Mouse (Mus musculus) heart, embryonic 12.5 days (tissue): ENCODE measurements around the gene Lrrc8b. TPM values are rescaled to one million over a fixed set of nuclear protein-coding genes. Genes with fewer than 3 reads are reported as not detected.

Experiments
- ATAC-seq: fragments of 200-750 bp; cut with Nextera tagmentation; 2 replicates; pipeline ENCODE4 v1.8.0; 2017; ENCODE audit warnings: moderate TSS enrichment, moderate library complexity; ENCODE audit not compliant: insufficient number of reproducible peaks, low FRiP score
- H3K27ac ChIP-seq: fragments of 300-500 bp; sonication (generic); 2 replicates; pipeline ENCODE4 v1.5.1; 2016; ENCODE audit warnings: mild to moderate bottlenecking, moderate library complexity; ENCODE audit not compliant: poor library complexity, severe bottlenecking
- H3K27me3 ChIP-seq: fragments of 300-500 bp; sonication (generic); replicated peaks from 2 replicates; pipeline ENCODE4 v1.6.1; 2016; ENCODE audit warnings: mild to moderate bottlenecking, moderate library complexity
- H3K36me3 ChIP-seq: fragments of 300-500 bp; sonication (generic); 2 replicates; pipeline ENCODE4 v1.6.1; 2016; ENCODE audit warnings: mild to moderate bottlenecking, moderate library complexity
- H3K4me1 ChIP-seq: fragments of 300-500 bp; sonication (generic); replicated peaks from 2 replicates; pipeline ENCODE4 v1.6.1; 2016; ENCODE audit warnings: mild to moderate bottlenecking
- H3K4me2 ChIP-seq: fragments of 300-500 bp; sonication (generic); 2 replicates; pipeline ENCODE4 v1.6.1; 2016; ENCODE audit warnings: mild to moderate bottlenecking, moderate library complexity
- H3K4me3 ChIP-seq: fragments of 300-500 bp; sonication (generic); 2 replicates; pipeline ENCODE4 v1.5.1; 2016; ENCODE audit warnings: mild to moderate bottlenecking
- H3K9ac ChIP-seq: fragments of 300-500 bp; sonication (generic); 2 replicates; pipeline ENCODE4 v1.6.1; 2016; ENCODE audit warnings: mild to moderate bottlenecking, moderate library complexity
- H3K9me3 ChIP-seq: fragments of 300-500 bp; sonication (generic); replicated peaks from 2 replicates; pipeline ENCODE4 v1.6.1; 2016; ENCODE audit warnings: mild to moderate bottlenecking, moderate library complexity
- WGBS: fragments of 180-500 bp; shearing (Covaris S2); methylation state at CpG from one replicate; pipeline ENCODE4 v1.1.7; 2016; 5-methylcytosine and 5-hydroxymethylcytosine counted together
- polyA plus RNA-seq: library from polyadenylated mRNA; unstranded; fragments of >200 nt; fragmentation: Nextera tagmentation; extraction: Ambion mirVana; gene quantifications from 2 replicates; pipeline ENCODE4 v1.2.1, GENCODE M21; 2016

Gene Lrrc8b
- polyA plus RNA-seq, 1 experiment from 2014 or later, result 6.1 TPM

DNA sequence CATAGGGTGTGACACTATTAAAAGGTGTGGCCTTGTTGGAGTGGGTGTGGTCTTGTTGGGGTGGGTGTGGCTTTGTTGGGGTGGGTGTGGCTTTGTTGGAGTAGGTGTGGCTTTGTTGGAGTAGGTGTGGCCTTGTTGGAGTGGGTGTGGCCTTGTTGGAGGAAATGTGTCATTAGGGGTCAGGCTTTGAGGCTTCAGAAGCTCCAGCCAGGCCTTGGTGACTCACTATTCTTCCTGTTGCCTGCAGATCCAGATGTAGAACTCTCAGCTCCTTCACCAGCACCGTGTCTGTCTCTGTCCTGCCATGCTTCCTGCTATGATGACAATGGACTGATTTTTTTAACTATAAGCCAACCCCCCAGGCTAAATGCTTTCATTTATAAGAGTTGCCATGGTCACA lies 83.8 kb downstream of the Lrrc8b start:
- no peak overlapping the region for H3K4me3 ChIP-seq
- no peaks in the 10 kb centered on the region for H3K36me3 ChIP-seq
- no peak overlapping the region for H3K9ac ChIP-seq
- peaks cover 3% of the 10 kb centered on the region; the same call in 1 of the 2 replicates for H3K9me3 ChIP-seq
- H3K27me3 ChIP-seq, result no peaks in the 10 kb centered on the region
- H3K27ac ChIP-seq, result no peak overlapping the region
- 73% methylated on average over 1 of the region's 1 CpGs for WGBS
- H3K4me2 ChIP-seq, result no peak overlapping the region
- H3K4me1 ChIP-seq, result peaks cover 17% of the 10 kb centered on the region
- ATAC-seq, result no peak

DNA sequence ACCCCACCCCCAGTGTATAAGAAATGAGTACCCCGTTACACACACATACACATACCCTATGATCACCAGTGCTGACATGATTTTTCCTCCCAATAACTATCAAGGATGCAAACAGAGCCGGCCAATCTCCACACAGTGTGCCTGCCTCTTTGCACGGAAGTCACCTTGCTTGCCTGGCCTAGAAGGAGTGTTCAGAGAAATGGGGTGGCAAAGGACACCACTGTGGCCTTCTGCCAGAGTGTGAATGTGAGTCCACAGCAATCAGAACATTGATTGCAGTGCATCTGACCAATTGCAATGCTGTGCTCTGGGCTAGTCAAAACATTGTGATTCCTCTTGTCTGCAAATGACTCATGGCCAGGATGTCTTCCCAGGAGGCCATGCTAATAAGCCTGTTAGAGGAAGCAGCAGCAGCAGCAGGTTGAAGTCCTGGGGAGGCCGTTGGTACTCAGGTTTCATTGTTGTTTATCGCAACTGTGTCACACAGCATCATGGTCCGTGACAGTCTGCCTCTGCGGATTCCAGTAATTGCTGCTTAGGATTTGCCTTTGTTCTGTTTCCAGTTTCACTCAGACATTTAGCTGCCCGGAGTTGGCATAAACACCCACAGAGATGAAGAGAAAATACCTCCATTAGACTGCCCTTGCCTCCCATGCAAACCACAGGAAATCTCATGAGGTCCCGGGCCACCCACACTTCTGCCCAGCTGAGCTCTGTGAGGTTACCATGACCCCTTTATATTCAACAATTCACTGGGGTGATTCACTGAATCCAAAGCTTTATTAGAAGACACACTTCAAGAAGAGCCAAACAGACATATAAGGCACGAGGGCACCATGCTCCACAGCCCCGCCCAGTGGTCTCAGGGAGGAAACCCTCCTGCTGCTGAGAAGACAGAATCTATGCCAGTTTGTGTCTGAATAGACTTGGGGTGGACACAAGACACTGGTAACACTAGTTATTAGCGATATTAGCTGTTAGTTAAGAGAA lies 84.9 kb downstream of the Lrrc8b start:
- Histone ChIP-seq H3K9ac (no peak overlapping the region), H3K4me2 (no peak overlapping the region), H3K36me3 (no peaks in the 10 kb centered on the region), H3K4me3 (no peak overlapping the region), H3K27ac (no peak overlapping the region), H3K27me3 (no peaks in the 10 kb centered on the region), H3K4me1 (peaks cover 15% of the 10 kb centered on the region), H3K9me3 (peaks cover 3% of the 10 kb centered on the region; the same call in 1 of the 2 replicates)
- 51% methylated on average over 12 of the region's 12 CpGs for WGBS
- ATAC-seq, result no peak

DNA sequence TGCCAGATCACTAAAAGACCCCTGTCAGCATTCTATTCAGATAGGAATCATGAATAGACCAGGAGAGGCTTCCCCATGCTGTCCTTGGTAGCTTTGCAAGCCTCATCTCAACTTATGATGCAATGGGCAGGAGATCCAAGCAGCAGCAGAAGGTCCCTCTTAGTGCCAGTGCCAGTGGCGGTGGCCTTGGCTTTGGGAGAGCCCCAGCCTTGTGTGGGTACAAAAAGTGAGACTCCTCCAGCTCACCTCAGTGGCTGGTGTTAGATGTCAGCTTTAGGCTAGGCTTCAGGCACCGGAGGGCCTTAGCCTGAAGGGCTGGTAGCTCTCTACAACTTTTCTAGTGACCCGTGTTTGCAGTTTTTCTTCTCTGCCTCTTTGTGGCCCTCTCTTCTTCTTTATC lies 85.6 kb downstream of the Lrrc8b start:
- H3K27ac ChIP-seq, result no peak overlapping the region
- no peak overlapping the region for H3K4me2 ChIP-seq
- peaks cover 10% of the 10 kb centered on the region for H3K4me1 ChIP-seq
- WGBS, result 77% methylated on average over 3 of the region's 3 CpGs
- H3K9ac ChIP-seq, result no peak overlapping the region
- no peak overlapping the region for H3K4me3 ChIP-seq
- no peak for ATAC-seq
- no peaks in the 10 kb centered on the region for H3K36me3 ChIP-seq
- H3K27me3 ChIP-seq, result no peaks in the 10 kb centered on the region
- peaks cover 3% of the 10 kb centered on the region; the same call in 1 of the 2 replicates for H3K9me3 ChIP-seq

DNA sequence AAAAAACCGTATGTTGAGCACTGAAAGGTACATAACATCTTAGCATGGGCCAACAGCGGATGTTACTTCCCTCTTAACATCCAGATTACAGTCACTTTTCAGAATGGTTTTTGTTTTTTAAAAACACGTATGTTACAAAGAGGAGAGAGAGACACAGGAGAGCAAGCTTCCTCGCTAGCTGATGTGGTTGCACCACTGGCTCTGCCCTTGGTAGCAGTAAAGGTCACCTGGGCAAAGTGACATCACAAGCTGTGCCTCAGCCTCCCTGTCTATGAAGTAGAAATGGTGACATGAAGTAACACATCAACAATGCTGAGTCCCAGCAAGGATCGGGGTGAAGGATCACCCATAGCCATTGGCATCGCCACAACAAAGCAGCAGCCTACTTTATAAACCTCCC lies 93.2 kb downstream of the Lrrc8b start:
- no peak for ATAC-seq
- no peak overlapping the region for H3K27ac ChIP-seq
- H3K27me3 ChIP-seq, result no peaks in the 10 kb centered on the region
- no peaks in the 10 kb centered on the region for H3K36me3 ChIP-seq
- peaks cover 17% of the 10 kb centered on the region for H3K4me1 ChIP-seq
- H3K4me3 ChIP-seq, result no peak overlapping the region
- H3K4me2 ChIP-seq, result no peak overlapping the region
- WGBS, result 82% methylated on average over 6 of the region's 6 CpGs
- no peak overlapping the region for H3K9ac ChIP-seq
- no peaks in the 10 kb centered on the region for H3K9me3 ChIP-seq

DNA sequence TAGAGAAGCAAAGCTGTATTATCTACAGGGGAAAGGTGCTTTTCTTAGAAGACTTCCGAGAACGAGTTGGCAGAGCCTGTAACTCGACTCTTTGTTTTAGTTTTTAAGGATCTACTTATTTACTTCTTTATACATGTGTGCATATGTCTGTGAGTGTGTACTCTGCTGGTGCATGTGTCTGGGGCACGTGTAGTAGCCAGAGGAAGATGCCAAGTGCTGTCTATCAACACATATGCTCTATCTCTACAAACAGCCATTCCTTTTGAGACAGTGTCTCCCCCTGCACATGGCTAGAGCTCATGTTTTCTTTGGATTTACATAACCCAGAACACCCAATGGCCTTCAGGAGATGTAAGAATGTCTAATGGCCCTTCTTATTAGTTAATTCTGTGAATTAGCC lies 96.7 kb downstream of the Lrrc8b start:
- Histone ChIP-seq H3K4me1 (peaks cover 15% of the 10 kb centered on the region), H3K9me3 (no peaks in the 10 kb centered on the region), H3K4me2 (no peak overlapping the region), H3K36me3 (no peaks in the 10 kb centered on the region), H3K4me3 (no peak overlapping the region), H3K27me3 (no peaks in the 10 kb centered on the region), H3K27ac (no peak overlapping the region), H3K9ac (no peak overlapping the region)
- no peak for ATAC-seq
- 37% methylated on average over 4 of the region's 4 CpGs for WGBS

DNA sequence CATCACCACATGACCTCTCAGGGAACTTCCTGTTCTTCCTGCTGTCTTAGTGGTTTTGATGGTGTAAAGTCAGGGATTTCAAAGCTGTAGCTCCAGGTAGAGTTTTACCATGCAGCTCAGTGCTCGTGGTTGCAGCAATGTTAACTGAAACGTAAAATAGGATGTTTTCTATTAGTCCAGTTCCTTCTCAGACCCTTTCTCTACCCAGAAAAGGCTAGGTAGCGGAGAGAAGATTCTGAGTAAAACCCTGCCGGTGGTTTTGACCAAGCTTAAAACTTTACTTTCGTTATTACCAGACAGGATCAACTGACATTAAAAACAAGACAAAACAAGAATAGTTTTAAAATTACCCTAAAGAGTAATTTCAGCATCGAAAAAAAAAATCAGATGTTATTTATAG lies 100.0 kb downstream of the Lrrc8b start:
- H3K4me3 ChIP-seq, result no peak overlapping the region
- no peaks in the 10 kb centered on the region for H3K27me3 ChIP-seq
- H3K4me1 ChIP-seq, result peaks cover 27% of the 10 kb centered on the region
- no peaks in the 10 kb centered on the region for H3K36me3 ChIP-seq
- ATAC-seq, result no peak
- no peak overlapping the region for H3K4me2 ChIP-seq
- no peak overlapping the region for H3K9ac ChIP-seq
- no peak overlapping the region for H3K27ac ChIP-seq
- 76% methylated on average over 6 of the region's 6 CpGs for WGBS
- no peaks in the 10 kb centered on the region for H3K9me3 ChIP-seq

DNA sequence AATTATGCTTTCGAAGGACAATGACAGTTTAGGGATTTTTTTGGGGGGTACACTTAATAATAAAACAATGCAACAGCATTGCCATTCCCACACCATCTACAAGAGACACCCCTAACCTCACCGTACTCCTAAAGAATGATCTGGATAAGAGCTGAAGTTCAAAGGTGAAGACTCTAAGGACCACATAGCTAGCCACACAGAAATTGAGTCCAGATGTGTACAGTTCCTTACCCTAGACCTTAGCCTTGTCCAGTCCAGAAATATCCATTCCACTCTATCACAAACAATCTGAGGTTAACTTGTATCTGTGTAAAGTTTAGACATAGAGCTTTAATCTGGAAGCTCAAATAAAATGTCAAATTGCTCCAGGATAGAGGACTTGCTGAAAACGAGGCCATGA lies 100.7 kb downstream of the Lrrc8b start:
- Histone ChIP-seq H3K27ac (no peak overlapping the region), H3K4me3 (no peak overlapping the region), H3K27me3 (no peaks in the 10 kb centered on the region), H3K36me3 (no peaks in the 10 kb centered on the region), H3K9me3 (no peaks in the 10 kb centered on the region), H3K4me1 (peaks cover 33% of the 10 kb centered on the region), H3K9ac (no peak overlapping the region), H3K4me2 (no peak overlapping the region)
- 50% methylated on average over 3 of the region's 3 CpGs for WGBS
- ATAC-seq, result no peak

DNA sequence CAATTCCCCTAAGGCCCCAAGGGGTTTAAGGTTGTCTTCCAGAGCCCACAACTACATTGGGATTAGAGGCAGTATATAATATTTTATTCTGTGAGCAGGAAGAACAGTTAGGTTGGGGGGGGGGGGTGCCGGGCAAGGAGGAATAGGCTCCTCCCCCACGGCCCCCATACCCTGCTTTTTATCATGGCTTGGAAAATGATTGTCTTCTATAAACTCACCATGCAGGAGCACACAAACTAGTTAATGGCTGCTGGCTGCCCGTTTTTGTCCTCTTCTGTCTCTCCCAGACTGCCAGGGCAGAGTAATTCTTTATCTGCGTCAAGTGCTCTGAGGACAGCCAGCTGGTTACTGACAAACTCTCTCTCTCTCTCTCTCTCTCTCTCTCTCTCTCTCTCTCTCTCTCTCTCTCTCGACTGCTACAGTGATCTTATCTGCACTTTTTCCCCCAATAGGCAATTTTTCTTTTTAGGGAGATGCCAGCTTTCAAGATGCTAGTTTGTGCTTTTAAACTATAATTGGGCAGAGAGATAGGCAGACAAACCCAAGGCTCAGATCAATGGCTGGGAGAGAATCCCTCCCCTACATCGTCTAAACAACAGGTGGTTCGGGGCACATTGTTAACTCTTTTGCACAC lies 102.5 kb downstream of the Lrrc8b start:
- peak overlapping the region; percentile 72 for H3K4me2 ChIP-seq
- H3K27ac ChIP-seq, result peak overlapping the region; percentile 97
- no peaks in the 10 kb centered on the region for H3K36me3 ChIP-seq
- no peaks in the 10 kb centered on the region for H3K9me3 ChIP-seq
- no peaks in the 10 kb centered on the region for H3K27me3 ChIP-seq
- 16% methylated on average over 7 of the region's 7 CpGs for WGBS
- peaks cover 39% of the 10 kb centered on the region for H3K4me1 ChIP-seq
- peak overlapping the region; percentile 82 for H3K4me3 ChIP-seq
- H3K9ac ChIP-seq, result peak overlapping the region; percentile 96
- no peak for ATAC-seq

DNA sequence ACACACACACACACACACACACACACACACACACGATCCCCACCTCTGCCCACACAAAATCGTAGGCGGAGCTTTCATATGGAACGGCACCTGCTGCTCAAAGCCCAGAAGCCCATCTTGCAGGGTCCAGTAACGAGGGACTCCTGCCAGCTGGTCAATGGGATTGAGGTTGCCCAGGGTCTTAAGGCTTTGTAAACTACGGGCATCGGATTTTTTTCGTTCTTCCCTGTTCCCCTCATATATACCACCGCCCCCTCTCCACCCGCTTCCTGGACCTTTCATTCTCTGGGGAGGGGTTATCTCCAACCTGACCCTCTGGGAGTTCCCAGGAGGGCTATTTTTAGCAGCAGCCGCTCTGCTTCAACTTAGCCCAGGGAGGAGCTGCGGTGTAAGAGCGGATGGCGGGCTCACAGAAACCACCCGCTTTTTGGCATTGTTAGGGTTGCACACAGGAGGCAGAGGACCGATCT lies 103.1 kb downstream of the Lrrc8b start:
- 1% methylated on average over 16 of the region's 16 CpGs for WGBS
- peak overlapping the region; percentile 96 for H3K9ac ChIP-seq
- peak; percentile 60 for ATAC-seq

DNA sequence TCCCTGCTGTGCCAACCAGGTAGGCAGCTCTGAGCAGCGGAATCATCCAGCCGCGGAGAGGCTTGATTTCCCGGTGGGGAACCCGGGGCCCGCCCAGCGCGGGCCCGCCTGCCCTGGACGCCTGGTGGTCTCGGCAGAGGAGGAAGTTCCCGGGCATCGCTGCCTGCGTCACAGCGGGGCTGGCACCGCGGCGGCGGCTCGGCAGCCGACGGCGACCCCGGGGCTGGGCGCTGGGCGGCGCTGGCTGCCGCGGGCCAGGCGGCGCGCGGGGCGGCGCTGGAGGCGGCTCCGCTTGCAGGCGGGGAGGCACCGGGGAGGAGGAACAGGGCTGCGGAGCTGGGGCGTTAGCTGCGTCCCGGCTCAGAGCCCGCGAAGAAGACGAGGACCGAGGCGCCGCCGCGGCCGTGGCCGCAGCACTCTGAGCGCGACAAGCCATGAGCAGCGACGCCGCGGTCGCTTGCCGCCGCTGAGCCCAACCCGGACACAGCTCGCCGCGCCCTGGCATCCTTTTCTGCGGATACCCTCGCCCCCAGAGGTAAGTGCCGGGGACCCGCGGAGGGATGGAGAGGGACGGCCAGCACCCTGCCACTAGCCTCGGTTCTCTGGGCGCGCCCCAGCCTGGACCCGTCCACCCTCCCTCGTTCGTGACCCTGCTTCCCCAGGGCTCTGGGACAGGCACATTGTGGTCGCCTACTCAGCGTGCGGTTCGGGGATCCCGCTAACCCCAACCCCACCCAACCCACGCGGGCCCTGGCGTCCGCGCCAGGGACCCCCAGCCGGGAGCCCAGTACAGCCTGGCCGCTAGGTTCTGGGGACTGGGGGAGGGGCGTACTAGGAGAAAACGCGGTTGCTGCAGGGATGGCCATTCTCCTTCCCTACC lies 103.8 kb downstream of the Lrrc8b start, which contains the start of gene Lrrc8c:
Gene Lrrc8c, plus strand, starts transcription at position 293 of the 880 bp plus-strand sequence.
- Histone ChIP-seq H3K4me1 (peaks cover 51% of the 10 kb centered on the region), H3K27me3 (no peaks in the 10 kb centered on the region), H3K4me3 (peak within 1 kb of the TSS; percentile 82), H3K27ac (peak within 1 kb of the TSS; percentile 97), H3K9me3 (no peaks in the 10 kb centered on the region), H3K36me3 (no peaks in the 10 kb centered on the region), H3K4me2 (peak within 1 kb of the TSS; percentile 72), H3K9ac (peak within 1 kb of the TSS; percentile 96)
- WGBS, result under 1% methylated on average over 92 of the region's 93 CpGs
- peak; percentile 92 for ATAC-seq

More for the DNA sequence above, 103.1 kb downstream of the Lrrc8b start:
- peaks cover 44% of the 10 kb centered on the region for H3K4me1 ChIP-seq
- H3K4me2 ChIP-seq, result peak overlapping the region; percentile 72
- H3K4me3 ChIP-seq, result peak overlapping the region; percentile 82
- no peaks in the 10 kb centered on the region for H3K9me3 ChIP-seq
- no peaks in the 10 kb centered on the region for H3K36me3 ChIP-seq
- peak overlapping the region; percentile 97 for H3K27ac ChIP-seq
- H3K27me3 ChIP-seq, result no peaks in the 10 kb centered on the region
